25 mouse cellular contexts compared by ENCODE assay signal in genomic region chr16:90821046-90821697, GRCm38 (mm10). TPM values are rescaled to one million over a fixed set of nuclear protein-coding genes. Genes with fewer than 3 reads are reported as not detected.
DNase-seq lines count a peak whose midpoint lies in the region; ATAC-seq and TF ChIP-seq lines count a peak whose summit lies in the region.
"Had no signal": no experiment of that assay in that cellular context is flagged by ENCODE, and none has a peak within 500 bp of the region (broad histone marks: within the 10 kb centered on the region; RNA-seq: fewer than 3 reads in every experiment).

No protein-coding gene starts in this region.

- no peaks in the 10 kb centered on the region for H3K36me3 ChIP-seq in embryonic facial prominence, embryonic 14.5 days (ENCODE audit: control insufficient read depth, insufficient read depth, low read length)
- no peaks in the 10 kb centered on the region for H3K36me3 ChIP-seq in embryonic facial prominence, embryonic 10.5 days (replicated peaks)
- H3K36me3 ChIP-seq in lung, embryonic 14.5 days (ENCODE audit: insufficient read depth) = no peaks in the 10 kb centered on the region
- H3K36me3 ChIP-seq in hindbrain, embryonic 11.5 days (ENCODE audit: control insufficient read depth, insufficient read depth, low read length) = no peaks in the 10 kb centered on the region
- H3K36me3 ChIP-seq: forebrain, embryonic 15.5 days; G1E; heart, embryonic 12.5 days; midbrain, embryonic 10.5 days; neural tube, embryonic 12.5 days had no signal

- no peak for TF ChIP-seq CTCF in lung, embryonic 14.5 days (IDR thresholded peaks at IDR 0.05; ENCODE audit: low read depth)

- no peaks in the 10 kb centered on the region for H3K27me3 ChIP-seq in embryonic facial prominence, embryonic 14.5 days (replicated peaks; ENCODE audit: control insufficient read depth, insufficient read depth, low read length)
- H3K27me3 ChIP-seq in embryonic facial prominence, embryonic 10.5 days (replicated peaks; ENCODE audit: low read depth, poor library complexity, severe bottlenecking) = no peaks in the 10 kb centered on the region; the same call in 1 of the 2 replicates
- H3K27me3 ChIP-seq in lung, embryonic 14.5 days (ENCODE audit: insufficient read depth, low read length) = no peaks in the 10 kb centered on the region
- H3K27me3 ChIP-seq in hindbrain, embryonic 11.5 days (ENCODE audit: control insufficient read depth, insufficient read depth, low read length) = no peaks in the 10 kb centered on the region
- H3K27me3 ChIP-seq: forebrain, embryonic 15.5 days; heart, embryonic 12.5 days; neural tube, embryonic 12.5 days had no signal

- H3K4me2 ChIP-seq in embryonic facial prominence, embryonic 14.5 days (ENCODE audit: low read depth, low read length) = no peak overlapping the region
- no peak overlapping the region for H3K4me2 ChIP-seq in lung, embryonic 14.5 days
- no peak overlapping the region for H3K4me2 ChIP-seq in hindbrain, embryonic 11.5 days (replicated peaks; ENCODE audit: low read depth, low read length)
- H3K4me2 ChIP-seq: forebrain, embryonic 15.5 days; heart, embryonic 12.5 days; neural tube, embryonic 12.5 days had no signal

- no peak overlapping the region for H3K27ac ChIP-seq in embryonic facial prominence, embryonic 14.5 days (replicated peaks; ENCODE audit: low read depth, low read length)
- no peak overlapping the region for H3K27ac ChIP-seq in embryonic facial prominence, embryonic 10.5 days (replicated peaks)
- H3K27ac ChIP-seq in lung, embryonic 14.5 days (ENCODE audit: low read depth) = 0 out of 2 replicates have a peak overlapping the region, but pooled peaks have one; percentile 42
- H3K27ac ChIP-seq in hindbrain, embryonic 11.5 days (ENCODE audit: low read depth, low read length) = no peak overlapping the region
- H3K27ac ChIP-seq: forebrain, embryonic 15.5 days; hindbrain, postnatal 0 days; midbrain, embryonic 10.5 days; neural tube, embryonic 12.5 days had no signal

- 75% methylated on average over 14 of the region's 14 CpGs for WGBS in embryonic facial prominence, embryonic 14.5 days
- 89% methylated on average over 14 of the region's 14 CpGs for WGBS in embryonic facial prominence, embryonic 10.5 days
- 69% methylated on average over 14 of the region's 14 CpGs for WGBS in lung, embryonic 14.5 days
- 88% methylated on average over 14 of the region's 14 CpGs for WGBS in hindbrain, embryonic 11.5 days

- no peaks in the 10 kb centered on the region for H3K9me3 ChIP-seq in embryonic facial prominence, embryonic 14.5 days (ENCODE audit: control insufficient read depth, low read length)
- no peaks in the 10 kb centered on the region for H3K9me3 ChIP-seq in embryonic facial prominence, embryonic 10.5 days
- no peaks in the 10 kb centered on the region for H3K9me3 ChIP-seq in lung, embryonic 14.5 days (ENCODE audit: low read depth, low read length)
- no peaks in the 10 kb centered on the region for H3K9me3 ChIP-seq in hindbrain, embryonic 11.5 days (ENCODE audit: control insufficient read depth, low read length)
- H3K9me3 ChIP-seq: forebrain, embryonic 15.5 days; G1E; heart, embryonic 12.5 days; midbrain, embryonic 10.5 days; neural tube, embryonic 12.5 days had no signal

- no peak overlapping the region for H3K9ac ChIP-seq in embryonic facial prominence, embryonic 14.5 days (ENCODE audit: low read depth, low read length)
- H3K9ac ChIP-seq in lung, embryonic 14.5 days = no peak overlapping the region
- H3K9ac ChIP-seq in hindbrain, embryonic 11.5 days (ENCODE audit: low read depth, low read length) = no peak overlapping the region
- H3K9ac ChIP-seq: forebrain, embryonic 15.5 days; heart, embryonic 12.5 days; liver, embryonic 14.5 days; neural tube, embryonic 12.5 days had no signal

- peak; percentile 16 for DNase-seq in embryonic facial prominence, embryonic 14.5 days (ENCODE audit: low spot score)
- no peak for DNase-seq in embryonic facial prominence, embryonic 10.5 days (ENCODE audit: low spot score)
- DNase-seq in ZHBTc4 (ENCODE audit: low read depth, low spot score) = peak; percentile 44
- DNase-seq in lung, embryonic 14.5 days = peak; percentile 36
- peak; percentile 55 to 58 for DNase-seq in lung, postnatal 4 days
- no peak for DNase-seq in gastrocnemius, adult 18-20 months (ENCODE audit: low spot score)
- no peak for DNase-seq in kidney, postnatal 25 days
- DNase-seq in hindbrain, embryonic 11.5 days (ENCODE audit: low spot score) = no peak
- DNase-seq: adrenal gland, adult 2 months; cerebellum, postnatal 10 days; heart, postnatal 4 days; kidney, adult 8-10 months; kidney, postnatal 4 days; layer of hippocampus, postnatal 36 days; left cerebral cortex, postnatal 4 days; right cerebral cortex, postnatal 14 days had no signal

- ATAC-seq in embryonic facial prominence, embryonic 14.5 days (ENCODE audit: low read depth) = no peak
- ATAC-seq in lung, embryonic 14.5 days (ENCODE audit: insufficient read depth) = no peak
- ATAC-seq in hindbrain, embryonic 11.5 days (ENCODE audit: low FRiP score) = no peak
- ATAC-seq: CD4-positive, CD25-positive, alpha-beta regulatory T cell, adult 4 months; forebrain, embryonic 15.5 days; hindbrain, postnatal 0 days had no signal

- no peaks in the 10 kb centered on the region for H3K4me1 ChIP-seq in embryonic facial prominence, embryonic 14.5 days (ENCODE audit: control insufficient read depth, insufficient read depth, low read length)
- 0 out of 2 replicates have a peak, but pooled peaks cover 6% of the 10 kb centered on the region for H3K4me1 ChIP-seq in embryonic facial prominence, embryonic 10.5 days
- no peaks in the 10 kb centered on the region for H3K4me1 ChIP-seq in lung, embryonic 14.5 days (ENCODE audit: insufficient read depth)
- no peaks in the 10 kb centered on the region for H3K4me1 ChIP-seq in hindbrain, embryonic 11.5 days (replicated peaks; ENCODE audit: control insufficient read depth, insufficient read depth, low read length)
- H3K4me1 ChIP-seq: forebrain, embryonic 15.5 days; heart, embryonic 12.5 days; midbrain, embryonic 10.5 days; neural tube, embryonic 12.5 days had no signal

- no peak overlapping the region for H3K4me3 ChIP-seq in embryonic facial prominence, embryonic 14.5 days (ENCODE audit: low read depth, low read length)
- H3K4me3 ChIP-seq in embryonic facial prominence, embryonic 10.5 days = no peak overlapping the region
- H3K4me3 ChIP-seq in lung, embryonic 14.5 days (ENCODE audit: low read depth, low read length) = no peak overlapping the region
- H3K4me3 ChIP-seq in hindbrain, embryonic 11.5 days (ENCODE audit: low read depth, low read length) = no peak overlapping the region
- H3K4me3 ChIP-seq: forebrain, embryonic 15.5 days; heart, embryonic 12.5 days; midbrain, embryonic 10.5 days; neural tube, embryonic 12.5 days had no signal

RNA-seq across cellular contexts. Expression of gene Eva1c, which starts 5.3 kb away (rescaled TPM):
- polyA plus RNA-seq in embryonic facial prominence, embryonic 14.5 days (2014; fragmentation: Nextera tagmentation; extraction: Ambion mirVana) = 3.7 and 4.5 TPM in 2 replicates
- polyA plus RNA-seq in embryonic facial prominence, embryonic 10.5 days (2016; fragmentation: Nextera tagmentation; extraction: Ambion mirVana) = 0.36 and 0.41 TPM in 2 replicates
- polyA plus RNA-seq in lung, embryonic 14.5 days (2014; fragmentation: Nextera tagmentation; extraction: Ambion mirVana) = 1.2 and 1.4 TPM in 2 replicates
- under 1 TPM; 0.26 to 0.59 TPM for total RNA-seq in gastrocnemius, adult 18-20 months (2021)
- 1.3 and 1.9 TPM in 2 replicates for polyA plus RNA-seq in hindbrain, embryonic 11.5 days (2014; fragmentation: Nextera tagmentation; extraction: Ambion mirVana)
- total RNA-seq: granulocyte monocyte progenitor cell, adult 5-6 weeks had no signal
- polyA plus RNA-seq: CD4-positive, CD25-positive, alpha-beta regulatory T cell, adult 4 months; G1E had no signal

RNA-seq across cellular contexts. Expression of gene Urb1, which starts 11.0 kb away (rescaled TPM):
- polyA plus RNA-seq in embryonic facial prominence, embryonic 14.5 days (2014; fragmentation: Nextera tagmentation; extraction: Ambion mirVana) = 11.6 and 12.6 TPM in 2 replicates
- polyA plus RNA-seq in embryonic facial prominence, embryonic 10.5 days (2016; fragmentation: Nextera tagmentation; extraction: Ambion mirVana) = 10.9 and 11.5 TPM in 2 replicates
- polyA plus RNA-seq in lung, embryonic 14.5 days (2014; fragmentation: Nextera tagmentation; extraction: Ambion mirVana) = 10.9 and 11.7 TPM in 2 replicates
- 1 to 10 TPM; 5.1 to 5.2 TPM for total RNA-seq in gastrocnemius, adult 18-20 months (2021)
- 13.2 and 14.4 TPM in 2 replicates for polyA plus RNA-seq in hindbrain, embryonic 11.5 days (2014; fragmentation: Nextera tagmentation; extraction: Ambion mirVana)

Comparison
In these comparisons a context has a peak if more than half of its experiments do, and no peak if none do; other contexts are left out.
1. DNase-seq: peak in embryonic facial prominence, embryonic 14.5 days (single experiment), ZHBTc4 (single experiment), lung, embryonic 14.5 days (single experiment) and lung, postnatal 4 days (2 of 2); none in embryonic facial prominence, embryonic 10.5 days (single experiment), gastrocnemius, adult 18-20 months (single experiment), kidney, postnatal 25 days (0 of 2) and hindbrain, embryonic 11.5 days (single experiment).